In the genomic region with DNA sequence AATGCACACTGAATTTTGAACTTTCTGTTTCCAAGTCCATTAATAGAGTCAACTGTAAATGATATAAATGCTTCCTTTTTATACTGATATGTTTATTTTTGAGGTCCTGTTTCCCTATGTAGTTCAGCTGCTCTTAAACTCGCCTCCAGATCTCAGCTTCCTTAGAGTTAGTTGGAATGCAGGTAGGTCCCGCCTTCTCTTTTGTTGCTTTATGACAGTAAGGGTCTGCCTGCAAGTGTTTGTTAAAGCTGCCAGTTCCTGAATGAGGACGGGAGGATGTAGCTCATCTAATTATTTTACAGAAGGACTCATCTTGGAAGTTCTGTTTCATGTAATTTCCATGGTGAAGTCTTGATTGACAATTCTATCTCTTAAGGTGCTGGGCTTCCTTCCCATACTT, we compare ENCODE assay signal across 31 mouse cellular contexts. TPM values are rescaled to one million over a fixed set of nuclear protein-coding genes. Genes with fewer than 3 reads are reported as not detected.
A peak's percentile ranks its signal among the peaks of the same experiment; 100 is the strongest.
DNase-seq lines count a peak whose midpoint lies in the region; ATAC-seq and TF ChIP-seq lines count a peak whose summit lies in the region.
"Had no signal": no experiment of that assay in that cellular context is flagged by ENCODE, and none has a peak within 500 bp of the region (broad histone marks: within the 10 kb centered on the region; RNA-seq: fewer than 3 reads in every experiment).

No protein-coding gene starts in this region.

- H3K36me3 ChIP-seq in heart, embryonic 11.5 days (ENCODE audit: control insufficient read depth, insufficient read depth, low read length) = no peaks in the 10 kb centered on the region
- H3K36me3 ChIP-seq in hindbrain, embryonic 10.5 days = no peaks in the 10 kb centered on the region
- H3K36me3 ChIP-seq in hindbrain, embryonic 13.5 days = no peaks in the 10 kb centered on the region
- no peaks in the 10 kb centered on the region for H3K36me3 ChIP-seq in embryonic facial prominence, embryonic 14.5 days (ENCODE audit: control insufficient read depth, insufficient read depth, low read length)
- no peaks in the 10 kb centered on the region for H3K36me3 ChIP-seq in intestine, postnatal 0 days (ENCODE audit: control insufficient read depth, insufficient read depth)
- H3K36me3 ChIP-seq: forebrain, embryonic 10.5 days; forebrain, embryonic 15.5 days; G1E; hindbrain, embryonic 12.5 days; limb, embryonic 12.5 days; neural tube, embryonic 15.5 days; stomach, embryonic 15.5 days had no signal

- peak overlapping the region; percentile 32; the same call in 1 of the 2 replicates for H3K4me2 ChIP-seq in heart, embryonic 11.5 days
- H3K4me2 ChIP-seq in hindbrain, embryonic 13.5 days = no peak overlapping the region
- no peak overlapping the region for H3K4me2 ChIP-seq in embryonic facial prominence, embryonic 14.5 days (ENCODE audit: low read depth, low read length)
- peak overlapping the region; percentile 50 for H3K4me2 ChIP-seq in intestine, postnatal 0 days (replicated peaks; ENCODE audit: low read depth)
- H3K4me2 ChIP-seq: forebrain, embryonic 15.5 days; hindbrain, embryonic 12.5 days; limb, embryonic 12.5 days; neural tube, embryonic 15.5 days; stomach, embryonic 15.5 days had no signal

- ATAC-seq in heart, embryonic 11.5 days (replicated peaks; ENCODE audit: insufficient number of reproducible peaks, low FRiP score, low TSS enrichment) = no peak
- ATAC-seq in hindbrain, embryonic 13.5 days (ENCODE audit: low FRiP score) = no peak
- no peak for ATAC-seq in embryonic facial prominence, embryonic 14.5 days (ENCODE audit: low read depth)
- ATAC-seq in intestine, postnatal 0 days = peak; percentile 67
- ATAC-seq: forebrain, embryonic 15.5 days had no signal

- peak overlapping the region; percentile 62 for H3K27ac ChIP-seq in heart, embryonic 11.5 days (ENCODE audit: low read depth, low read length)
- peak overlapping the region; percentile 29; the same call in 1 of the 2 replicates for H3K27ac ChIP-seq in hindbrain, embryonic 10.5 days
- H3K27ac ChIP-seq in hindbrain, embryonic 13.5 days = no peak overlapping the region
- H3K27ac ChIP-seq in embryonic facial prominence, embryonic 14.5 days (replicated peaks; ENCODE audit: low read depth, low read length) = no peak overlapping the region
- H3K27ac ChIP-seq in intestine, postnatal 0 days (ENCODE audit: low read depth, low read length) = peak overlapping the region; percentile 36; the same call in 1 of the 2 replicates
- H3K27ac ChIP-seq: forebrain, embryonic 10.5 days; forebrain, embryonic 15.5 days; hindbrain, embryonic 12.5 days; limb, embryonic 12.5 days; macrophage; neural tube, embryonic 15.5 days; stomach, embryonic 15.5 days had no signal

- H3K9me3 ChIP-seq in heart, embryonic 11.5 days (replicated peaks; ENCODE audit: control insufficient read depth, low read length) = no peaks in the 10 kb centered on the region
- no peaks in the 10 kb centered on the region for H3K9me3 ChIP-seq in hindbrain, embryonic 10.5 days
- no peaks in the 10 kb centered on the region for H3K9me3 ChIP-seq in hindbrain, embryonic 13.5 days
- no peaks in the 10 kb centered on the region for H3K9me3 ChIP-seq in embryonic facial prominence, embryonic 14.5 days (ENCODE audit: control insufficient read depth, low read length)
- no peaks in the 10 kb centered on the region for H3K9me3 ChIP-seq in intestine, postnatal 0 days (ENCODE audit: control insufficient read depth)
- H3K9me3 ChIP-seq: forebrain, embryonic 10.5 days; forebrain, embryonic 15.5 days; hindbrain, embryonic 12.5 days; limb, embryonic 12.5 days; neural tube, embryonic 15.5 days; stomach, embryonic 15.5 days had no signal

- peaks cover 2% of the 10 kb centered on the region; the same call in 1 of the 2 replicates for H3K4me1 ChIP-seq in heart, embryonic 11.5 days (ENCODE audit: control insufficient read depth, insufficient read depth, low read length)
- H3K4me1 ChIP-seq in hindbrain, embryonic 10.5 days (replicated peaks) = peaks cover 13% of the 10 kb centered on the region
- no peaks in the 10 kb centered on the region for H3K4me1 ChIP-seq in hindbrain, embryonic 13.5 days (replicated peaks)
- no peaks in the 10 kb centered on the region for H3K4me1 ChIP-seq in embryonic facial prominence, embryonic 14.5 days (ENCODE audit: control insufficient read depth, insufficient read depth, low read length)
- H3K4me1 ChIP-seq in intestine, postnatal 0 days (replicated peaks; ENCODE audit: control insufficient read depth, insufficient read depth, low read length) = peaks cover 7% of the 10 kb centered on the region
- H3K4me1 ChIP-seq: forebrain, embryonic 15.5 days; hindbrain, embryonic 12.5 days; limb, embryonic 12.5 days; neural tube, embryonic 15.5 days; stomach, embryonic 15.5 days had no signal

- H3K9ac ChIP-seq in heart, embryonic 11.5 days (ENCODE audit: low read depth, low read length) = no peak overlapping the region
- no peak overlapping the region for H3K9ac ChIP-seq in hindbrain, embryonic 13.5 days
- no peak overlapping the region for H3K9ac ChIP-seq in embryonic facial prominence, embryonic 14.5 days (ENCODE audit: low read depth, low read length)
- no peak overlapping the region for H3K9ac ChIP-seq in intestine, postnatal 0 days (ENCODE audit: low read depth, low read length)
- H3K9ac ChIP-seq: forebrain, embryonic 15.5 days; hindbrain, embryonic 12.5 days; limb, embryonic 12.5 days; liver, postnatal 0 days; neural tube, embryonic 15.5 days; stomach, embryonic 15.5 days had no signal

- no peak for TF ChIP-seq CTCF in intestine, postnatal 0 days (IDR thresholded peaks at IDR 0.05; ENCODE audit: low read depth)

- H3K4me3 ChIP-seq in heart, embryonic 11.5 days (ENCODE audit: low read depth, low read length) = no peak overlapping the region
- no peak overlapping the region for H3K4me3 ChIP-seq in hindbrain, embryonic 10.5 days
- H3K4me3 ChIP-seq in hindbrain, embryonic 13.5 days = no peak overlapping the region
- no peak overlapping the region for H3K4me3 ChIP-seq in embryonic facial prominence, embryonic 14.5 days (ENCODE audit: low read depth, low read length)
- H3K4me3 ChIP-seq in intestine, postnatal 0 days (ENCODE audit: low read depth, low read length) = no peak overlapping the region
- H3K4me3 ChIP-seq: forebrain, embryonic 10.5 days; forebrain, embryonic 15.5 days; hindbrain, embryonic 12.5 days; limb, embryonic 12.5 days; neural tube, embryonic 15.5 days; stomach, embryonic 15.5 days had no signal

- H3K27me3 ChIP-seq in heart, embryonic 11.5 days (ENCODE audit: control insufficient read depth, insufficient read depth, low read length) = no peaks in the 10 kb centered on the region
- no peaks in the 10 kb centered on the region for H3K27me3 ChIP-seq in hindbrain, embryonic 10.5 days (ENCODE audit: insufficient read depth, poor library complexity, severe bottlenecking)
- H3K27me3 ChIP-seq in hindbrain, embryonic 13.5 days = no peaks in the 10 kb centered on the region
- no peaks in the 10 kb centered on the region for H3K27me3 ChIP-seq in embryonic facial prominence, embryonic 14.5 days (replicated peaks; ENCODE audit: control insufficient read depth, insufficient read depth, low read length)
- no peaks in the 10 kb centered on the region for H3K27me3 ChIP-seq in intestine, postnatal 0 days (replicated peaks; ENCODE audit: control insufficient read depth, insufficient read depth, low read length)
- H3K27me3 ChIP-seq: CH12.LX; forebrain, embryonic 15.5 days; hindbrain, embryonic 12.5 days; limb, embryonic 12.5 days; neural tube, embryonic 15.5 days; Patski; stomach, embryonic 15.5 days had no signal

- no peak for DNase-seq in heart, adult 8-10 months (ENCODE audit: low spot score)
- no peak for DNase-seq in hindbrain, embryonic 10.5 days (ENCODE audit: low spot score)
- DNase-seq in embryonic facial prominence, embryonic 14.5 days (ENCODE audit: low spot score) = peak; percentile 15
- no peak for DNase-seq in adrenal gland, postnatal 4 days (ENCODE audit: low spot score in 2 of 2)
- DNase-seq in left cerebral cortex, adult 9 months (ENCODE audit: low spot score in 2 of 2) = no peak
- DNase-seq: cerebellum, adult 11-12 months; cerebellum, postnatal 25 days; gastrocnemius, postnatal 25 days; heart, adult 11 months; kidney, adult 8-10 months; kidney, postnatal 10 days; liver, postnatal 0 days; midbrain, embryonic 14.5 days; right cerebral cortex, postnatal 14 days had no signal

- WGBS in heart, embryonic 11.5 days (ENCODE audit: insufficient replicate concordance) = 23% methylated on average over 3 of the region's 3 CpGs
- WGBS in hindbrain, embryonic 10.5 days = 42% methylated on average over 3 of the region's 3 CpGs
- WGBS in hindbrain, embryonic 13.5 days = 40% methylated on average over 3 of the region's 3 CpGs
- 45% methylated on average over 3 of the region's 3 CpGs for WGBS in embryonic facial prominence, embryonic 14.5 days
- 9% methylated on average over 3 of the region's 3 CpGs for WGBS in intestine, postnatal 0 days

RNA-seq across cellular contexts. Expression of a gene that starts 25.6 kb away (rescaled TPM):
- 0.11 TPM in 1 of 2 replicates, not detected in the other for polyA plus RNA-seq in heart, embryonic 11.5 days (2014; fragmentation: Nextera tagmentation; extraction: Ambion mirVana)
- total RNA-seq in heart, adult 8-10 months (2022) = under 1 TPM in 1 of 4 experiments, not detected in 3; 0.06 TPM
- not detected in 2 replicates for polyA plus RNA-seq in hindbrain, embryonic 10.5 days (2016; fragmentation: Nextera tagmentation; extraction: Ambion mirVana)
- 0.36 and 0.60 TPM in 2 replicates for polyA plus RNA-seq in hindbrain, embryonic 13.5 days (2015; fragmentation: Nextera tagmentation; extraction: Ambion mirVana)
- polyA plus RNA-seq in embryonic facial prominence, embryonic 14.5 days (2014; fragmentation: Nextera tagmentation; extraction: Ambion mirVana) = 0.18 and 0.22 TPM in 2 replicates
- 0.61 and 0.66 TPM in 2 replicates for polyA plus RNA-seq in intestine, postnatal 0 days (2015; fragmentation: Nextera tagmentation; extraction: Ambion mirVana)
- 10 to 100 TPM in 1 of 2 experiments, under 1 TPM in 1; 0.68 to 15.5 TPM for total RNA-seq in adrenal gland, postnatal 4 days (2021)
- total RNA-seq: CH12.LX; G1E; gastrocnemius, postnatal 25 days; monocyte, adult 5-6 weeks had no signal
- polyA plus RNA-seq: C2C12; G1E; heart, postnatal 0 days; limb, embryonic 12.5 days; lung, postnatal 0 days had no signal

Comparison
In these comparisons a context has a peak if more than half of its experiments do, and no peak if none do; other contexts are left out.
1. H3K27ac ChIP-seq: peak in heart, embryonic 11.5 days (single experiment), hindbrain, embryonic 10.5 days (single experiment) and intestine, postnatal 0 days (single experiment); none in hindbrain, embryonic 13.5 days (single experiment) and embryonic facial prominence, embryonic 14.5 days (single experiment).
2. H3K4me2 ChIP-seq: peak in heart, embryonic 11.5 days (single experiment) and intestine, postnatal 0 days (single experiment); none in hindbrain, embryonic 13.5 days (single experiment) and embryonic facial prominence, embryonic 14.5 days (single experiment).